Mouse (Mus musculus): ENCODE measurements around the gene Prickle2. TPM values are rescaled to one million over a fixed set of nuclear protein-coding genes. Genes with fewer than 3 reads are reported as not detected.

Gene Prickle2
- polyA plus RNA-seq, 1 experiment from 2014 or later: 7.4 TPM

- WGBS: 57% methylated on average over 5 of the region's 5 CpGs
- no peak overlapping the region for H3K4me2 ChIP-seq (replicated peaks; ENCODE audit: low read depth, low read length)
- no peak overlapping the region for H3K27ac ChIP-seq (ENCODE audit: low read depth, low read length)
- no peak overlapping the region for H3K4me3 ChIP-seq (ENCODE audit: low read length)
- H3K9ac ChIP-seq (ENCODE audit: low read depth, low read length): no peak overlapping the region
- no peaks in the 10 kb centered on the region for H3K27me3 ChIP-seq (ENCODE audit: control insufficient read depth, insufficient read depth, low read length)
- ATAC-seq (ENCODE audit: low FRiP score, low TSS enrichment): no peak
- no peaks in the 10 kb centered on the region for H3K9me3 ChIP-seq (ENCODE audit: control insufficient read depth, low read length)
- no peaks in the 10 kb centered on the region for H3K36me3 ChIP-seq (ENCODE audit: control insufficient read depth, insufficient read depth, low read length)
- peaks cover 5% of the 10 kb centered on the region; the same call in 1 of the 2 replicates for H3K4me1 ChIP-seq (ENCODE audit: control insufficient read depth, insufficient read depth, low read length)
Observed at GRCm38 (mm10) chr6:92726121-92726520, 20.2 kb upstream of the Prickle2 start.

GRCm38 (mm10) chr6:92724394-92724793 is 18.4 kb upstream of the Prickle2 start:
- 43% methylated on average over 2 of the region's 2 CpGs for WGBS

GRCm38 (mm10) chr6:92715806-92716205 is 9.9 kb upstream of the Prickle2 start:
- Histone ChIP-seq H3K36me3 (ENCODE audit: control insufficient read depth, insufficient read depth, low read length) (no peaks in the 10 kb centered on the region), H3K4me3 (ENCODE audit: low read length) (no peak overlapping the region), H3K27me3 (ENCODE audit: control insufficient read depth, insufficient read depth, low read length) (no peaks in the 10 kb centered on the region), H3K27ac (ENCODE audit: low read depth, low read length) (no peak overlapping the region), H3K9me3 (ENCODE audit: control insufficient read depth, low read length) (no peaks in the 10 kb centered on the region), H3K4me1 (ENCODE audit: control insufficient read depth, insufficient read depth, low read length) (no peaks in the 10 kb centered on the region), H3K4me2 (replicated peaks; ENCODE audit: low read depth, low read length) (no peak overlapping the region), H3K9ac (ENCODE audit: low read depth, low read length) (no peak overlapping the region)
- WGBS: 38% methylated on average over 3 of the region's 3 CpGs
- no peak for ATAC-seq (ENCODE audit: low FRiP score, low TSS enrichment)

More at GRCm38 (mm10) chr6:92724394-92724793, 18.4 kb upstream of the Prickle2 start:
- no peaks in the 10 kb centered on the region for H3K27me3 ChIP-seq (ENCODE audit: control insufficient read depth, insufficient read depth, low read length)
- H3K4me3 ChIP-seq (ENCODE audit: low read length): no peak overlapping the region
- no peaks in the 10 kb centered on the region for H3K9me3 ChIP-seq (ENCODE audit: control insufficient read depth, low read length)
- H3K9ac ChIP-seq (ENCODE audit: low read depth, low read length): no peak overlapping the region
- peaks cover 5% of the 10 kb centered on the region; the same call in 1 of the 2 replicates for H3K4me1 ChIP-seq (ENCODE audit: control insufficient read depth, insufficient read depth, low read length)
- no peak overlapping the region for H3K4me2 ChIP-seq (replicated peaks; ENCODE audit: low read depth, low read length)
- no peak for ATAC-seq (ENCODE audit: low FRiP score, low TSS enrichment)
- H3K27ac ChIP-seq (ENCODE audit: low read depth, low read length): no peak overlapping the region; the same call in 1 of the 2 replicates
- H3K36me3 ChIP-seq (ENCODE audit: control insufficient read depth, insufficient read depth, low read length): no peaks in the 10 kb centered on the region

DNA sequence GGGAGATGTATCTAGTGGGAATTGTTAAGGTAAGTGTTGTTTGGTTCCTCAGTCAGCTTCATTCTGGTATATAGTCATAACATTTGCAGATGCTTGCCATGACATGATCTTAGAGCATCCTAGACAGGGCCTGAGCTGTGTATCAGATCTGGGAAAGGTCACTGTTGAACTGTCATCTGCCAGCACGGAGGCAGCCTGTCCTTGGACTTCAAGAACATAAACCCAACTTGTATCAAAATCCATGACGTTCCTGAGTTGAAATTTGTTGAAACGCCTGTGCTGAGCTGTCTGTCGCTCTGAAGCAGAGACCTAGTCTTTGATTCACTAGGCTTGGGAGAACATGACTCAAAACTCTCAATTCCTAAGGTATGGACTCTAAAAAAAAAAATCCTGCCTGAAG is 8.8 kb upstream of the Prickle2 start:
- no peaks in the 10 kb centered on the region for H3K27me3 ChIP-seq (ENCODE audit: control insufficient read depth, insufficient read depth, low read length)
- no peaks in the 10 kb centered on the region for H3K9me3 ChIP-seq (ENCODE audit: control insufficient read depth, low read length)
- H3K36me3 ChIP-seq (ENCODE audit: control insufficient read depth, insufficient read depth, low read length): no peaks in the 10 kb centered on the region
- H3K27ac ChIP-seq (ENCODE audit: low read depth, low read length): no peak overlapping the region
- no peak overlapping the region for H3K4me3 ChIP-seq (ENCODE audit: low read length)
- ATAC-seq (ENCODE audit: low FRiP score, low TSS enrichment): no peak
- no peak overlapping the region for H3K4me2 ChIP-seq (replicated peaks; ENCODE audit: low read depth, low read length)
- WGBS: 88% methylated on average over 4 of the region's 4 CpGs
- no peak overlapping the region for H3K9ac ChIP-seq (ENCODE audit: low read depth, low read length)
- H3K4me1 ChIP-seq (ENCODE audit: control insufficient read depth, insufficient read depth, low read length): no peaks in the 10 kb centered on the region

DNA sequence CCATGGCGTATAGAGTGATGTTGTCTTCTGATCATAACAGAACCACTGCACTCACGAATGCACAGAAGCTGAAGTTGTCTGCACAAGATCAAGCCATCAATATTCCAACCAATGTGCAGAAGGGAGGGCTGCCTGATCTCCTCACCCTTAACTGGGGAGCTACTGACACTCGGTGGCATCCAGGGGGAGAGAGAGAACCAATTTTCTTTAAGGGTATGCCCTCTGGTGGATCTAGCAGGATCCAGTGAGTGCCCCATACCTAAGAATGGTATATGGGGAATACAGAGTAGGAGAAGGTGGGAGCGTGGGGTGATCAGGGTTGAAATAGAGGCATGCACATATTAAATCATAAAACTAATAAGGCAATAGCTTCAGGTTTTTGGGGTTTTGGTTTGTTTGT is 2.2 kb upstream of the Prickle2 start:
- no peaks in the 10 kb centered on the region for H3K9me3 ChIP-seq (ENCODE audit: control insufficient read depth, low read length)
- no peak overlapping the region for H3K4me3 ChIP-seq (ENCODE audit: low read length)
- H3K4me2 ChIP-seq (replicated peaks; ENCODE audit: low read depth, low read length): no peak overlapping the region
- H3K27me3 ChIP-seq (ENCODE audit: control insufficient read depth, insufficient read depth, low read length): no peaks in the 10 kb centered on the region
- peaks cover 10% of the 10 kb centered on the region for H3K4me1 ChIP-seq (ENCODE audit: control insufficient read depth, insufficient read depth, low read length)
- WGBS: 70% methylated on average over 4 of the region's 4 CpGs
- no peaks in the 10 kb centered on the region for H3K36me3 ChIP-seq (ENCODE audit: control insufficient read depth, insufficient read depth, low read length)
- ATAC-seq (ENCODE audit: low FRiP score, low TSS enrichment): no peak
- H3K27ac ChIP-seq (ENCODE audit: low read depth, low read length): no peak overlapping the region
- H3K9ac ChIP-seq (ENCODE audit: low read depth, low read length): no peak overlapping the region

GRCm38 (mm10) chr6:92705353-92706144 is 406 bp downstream of the Prickle2 start:
- Histone ChIP-seq H3K4me1 (ENCODE audit: control insufficient read depth, insufficient read depth, low read length) (peaks cover 10% of the 10 kb centered on the region), H3K4me2 (replicated peaks; ENCODE audit: low read depth, low read length) (peak overlapping the region; percentile 83), H3K27ac (ENCODE audit: low read depth, low read length) (no peak overlapping the region; the same call in 1 of the 2 replicates), H3K36me3 (ENCODE audit: control insufficient read depth, insufficient read depth, low read length) (no peaks in the 10 kb centered on the region), H3K4me3 (ENCODE audit: low read length) (peak overlapping the region; percentile 64), H3K9ac (ENCODE audit: low read depth, low read length) (peak overlapping the region; percentile 72), H3K27me3 (ENCODE audit: control insufficient read depth, insufficient read depth, low read length) (no peaks in the 10 kb centered on the region), H3K9me3 (ENCODE audit: control insufficient read depth, low read length) (no peaks in the 10 kb centered on the region)
- peak; percentile 62; the same call in 1 of the 2 replicates for ATAC-seq (ENCODE audit: low FRiP score, low TSS enrichment)
- 3% methylated on average over 38 of the region's 39 CpGs for WGBS

DNA sequence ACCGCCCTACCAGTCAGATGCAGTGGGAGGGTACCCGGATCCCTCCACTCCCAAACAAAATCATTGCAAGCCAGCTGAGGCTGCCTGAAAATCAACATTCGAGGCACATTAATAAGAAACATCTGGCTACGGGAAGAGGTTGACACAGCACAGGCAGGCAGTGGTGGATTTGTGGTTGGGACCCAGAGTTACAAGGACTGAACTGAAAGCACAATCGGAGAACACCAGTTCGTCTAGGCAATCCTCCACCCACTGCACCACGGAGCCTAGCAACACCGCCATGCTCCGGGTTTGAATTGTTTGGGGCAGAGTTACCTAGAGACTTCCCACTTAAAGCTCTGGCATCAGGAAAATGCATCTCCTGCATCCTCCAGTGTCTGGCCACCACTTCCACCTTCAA is 1.1 kb downstream of the Prickle2 start:
- H3K9me3 ChIP-seq (ENCODE audit: control insufficient read depth, low read length): no peaks in the 10 kb centered on the region
- ATAC-seq (ENCODE audit: low FRiP score, low TSS enrichment): peak; percentile 51; the same call in 1 of the 2 replicates
- 22% methylated on average over 9 of the region's 9 CpGs for WGBS

DNA sequence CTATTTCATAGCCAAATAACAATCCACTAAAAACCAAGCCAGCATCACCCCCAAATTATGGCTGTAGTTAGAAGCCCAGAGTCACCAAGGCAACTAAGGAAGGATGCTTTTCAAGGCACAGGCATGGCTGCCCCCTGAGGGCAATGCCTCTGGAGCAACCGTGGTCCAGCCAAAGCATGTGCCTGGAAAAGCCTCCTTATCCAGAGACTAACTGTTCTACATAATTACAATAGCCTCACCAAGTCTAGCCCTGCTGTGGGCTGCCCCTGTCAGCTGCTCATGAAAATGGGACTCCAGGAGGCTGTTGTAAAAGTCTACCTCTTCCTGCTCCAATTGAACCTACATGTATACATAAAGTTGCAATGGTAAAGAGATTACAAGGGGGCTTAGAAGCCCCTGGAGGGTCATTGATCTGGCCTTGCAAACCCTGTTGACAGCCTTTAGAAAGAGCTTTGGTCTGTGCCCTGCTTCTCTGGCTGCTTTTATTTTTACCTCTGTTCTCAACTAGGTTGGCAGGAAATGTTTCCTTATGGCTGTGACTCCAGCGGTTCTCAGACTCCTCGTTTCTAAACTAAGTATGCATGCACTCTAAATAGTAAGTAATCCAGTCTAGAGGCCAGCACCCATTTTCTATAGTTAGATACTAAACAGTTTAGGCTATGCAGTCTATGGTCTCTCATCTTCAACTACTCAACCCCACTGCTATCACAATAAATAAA is 6.3 kb downstream of the Prickle2 start:
- Histone ChIP-seq H3K27ac (ENCODE audit: low read depth, low read length) (no peak overlapping the region), H3K36me3 (ENCODE audit: control insufficient read depth, insufficient read depth, low read length) (no peaks in the 10 kb centered on the region), H3K4me1 (ENCODE audit: control insufficient read depth, insufficient read depth, low read length) (peaks cover 14% of the 10 kb centered on the region), H3K4me3 (ENCODE audit: low read length) (no peak overlapping the region), H3K27me3 (ENCODE audit: control insufficient read depth, insufficient read depth, low read length) (no peaks in the 10 kb centered on the region), H3K9ac (ENCODE audit: low read depth, low read length) (no peak overlapping the region), H3K4me2 (replicated peaks; ENCODE audit: low read depth, low read length) (no peak overlapping the region), H3K9me3 (ENCODE audit: control insufficient read depth, low read length) (no peaks in the 10 kb centered on the region)
- 36% methylated on average over 3 of the region's 3 CpGs for WGBS
- ATAC-seq (ENCODE audit: low FRiP score, low TSS enrichment): no peak

More for the DNA sequence above, 1.1 kb downstream of the Prickle2 start:
- peak overlapping the region; percentile 64 for H3K4me3 ChIP-seq (ENCODE audit: low read length)
- H3K9ac ChIP-seq (ENCODE audit: low read depth, low read length): peak overlapping the region; percentile 72; the same call in 1 of the 2 replicates
- H3K27ac ChIP-seq (ENCODE audit: low read depth, low read length): no peak overlapping the region; the same call in 1 of the 2 replicates
- no peaks in the 10 kb centered on the region for H3K27me3 ChIP-seq (ENCODE audit: control insufficient read depth, insufficient read depth, low read length)
- H3K4me2 ChIP-seq (replicated peaks; ENCODE audit: low read depth, low read length): peak overlapping the region; percentile 83
- H3K4me1 ChIP-seq (ENCODE audit: control insufficient read depth, insufficient read depth, low read length): peaks cover 10% of the 10 kb centered on the region
- H3K36me3 ChIP-seq (ENCODE audit: control insufficient read depth, insufficient read depth, low read length): no peaks in the 10 kb centered on the region

DNA sequence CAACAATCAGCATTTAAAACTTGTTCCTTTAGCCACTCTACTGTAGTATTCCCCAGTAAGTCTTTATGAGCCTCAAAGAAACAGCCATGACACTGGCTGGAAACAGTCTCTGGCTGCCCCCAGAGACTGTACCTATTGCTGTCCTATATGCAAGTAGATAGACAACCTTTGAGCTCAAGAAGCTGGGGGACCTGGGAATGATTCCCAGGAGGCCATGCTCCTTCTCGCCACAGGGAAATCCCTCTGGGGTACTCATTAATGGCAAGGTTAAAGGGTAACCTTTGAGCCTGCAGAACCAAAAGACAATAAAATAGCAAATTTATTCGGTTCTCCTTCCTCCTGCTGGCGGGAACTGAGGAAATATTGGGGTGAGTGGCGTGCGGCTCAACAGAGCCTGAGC is 8.1 kb downstream of the Prickle2 start:
- Histone ChIP-seq H3K9ac (ENCODE audit: low read depth, low read length) (no peak overlapping the region), H3K4me1 (ENCODE audit: control insufficient read depth, insufficient read depth, low read length) (peaks cover 9% of the 10 kb centered on the region; the same call in 1 of the 2 replicates), H3K4me3 (ENCODE audit: low read length) (no peak overlapping the region), H3K4me2 (replicated peaks; ENCODE audit: low read depth, low read length) (no peak overlapping the region), H3K27ac (ENCODE audit: low read depth, low read length) (no peak overlapping the region), H3K9me3 (ENCODE audit: control insufficient read depth, low read length) (no peaks in the 10 kb centered on the region), H3K36me3 (ENCODE audit: control insufficient read depth, insufficient read depth, low read length) (no peaks in the 10 kb centered on the region), H3K27me3 (ENCODE audit: control insufficient read depth, insufficient read depth, low read length) (no peaks in the 10 kb centered on the region)
- no peak for ATAC-seq (ENCODE audit: low FRiP score, low TSS enrichment)
- WGBS: 37% methylated on average over 5 of the region's 5 CpGs

Measured in kidney, embryonic 14.5 days (tissue).